Mouse (Mus musculus) thymus, adult 2 months (tissue): ENCODE results near the gene Nsun7. TPM values are rescaled to one million over a fixed set of nuclear protein-coding genes. Genes with fewer than 3 reads are reported as not detected.
A peak's percentile ranks its signal among the peaks of the same experiment; 100 is the strongest.

Source experiments
- DNase-seq: peaks from one replicate; pipeline ENCODE4 v3.0.0; 2021
- H3K27ac ChIP-seq: fragments of 200-500 bp; 2 replicates; pipeline ENCODE4 v1.5.1; 2012; ENCODE audit warnings: low read length, control low read depth; ENCODE audit not compliant: control insufficient read depth, insufficient read depth
- H3K27me3 ChIP-seq: fragments of 200-500 bp; 2 replicates; pipeline ENCODE4 v1.6.1; 2012; ENCODE audit warnings: mild to moderate bottlenecking, low read length, moderate library complexity, mixed read lengths; ENCODE audit not compliant: control insufficient read depth, insufficient read depth
- H3K36me3 ChIP-seq: fragments of 200-500 bp; 2 replicates; pipeline ENCODE4 v1.6.1; 2012; ENCODE audit warnings: mild to moderate bottlenecking, low read length, moderate library complexity; ENCODE audit not compliant: control insufficient read depth, insufficient read depth
- H3K4me1 ChIP-seq: fragments of 200-500 bp; replicated peaks from 2 replicates; pipeline ENCODE4 v1.6.1; 2012; ENCODE audit warnings: low read length; ENCODE audit not compliant: control insufficient read depth, insufficient read depth
- H3K4me3 ChIP-seq: fragments of 200-500 bp; 2 replicates; pipeline ENCODE4 v1.5.1; 2012; ENCODE audit warnings: mild to moderate bottlenecking, low read length, control low read depth, moderate library complexity; ENCODE audit not compliant: control insufficient read depth, insufficient read depth
- CTCF ChIP-seq: fragments of 200-500 bp; IDR thresholded peaks from 2 replicates; pipeline ENCODE4 v1.5.1; 2012; ENCODE audit warnings: mild to moderate bottlenecking, control low read depth, low read length, moderate library complexity, borderline replicate concordance; ENCODE audit not compliant: control insufficient read depth, poor library complexity, insufficient read depth; ENCODE audit errors: extremely low read depth
- POLR2A ChIP-seq: fragments of 200-500 bp; IDR thresholded peaks from 2 replicates; pipeline ENCODE4 v1.6.1; 2012; ENCODE audit warnings: mild to moderate bottlenecking, low read length, control low read depth, moderate library complexity; ENCODE audit not compliant: control insufficient read depth, poor library complexity, insufficient read depth; ENCODE audit errors: extremely low read depth
- WGBS: fragments of 180-500 bp; shearing (Covaris S2); methylation state at CpG from one replicate; pipeline ENCODE4 v1.1.7; 2018; 5-methylcytosine and 5-hydroxymethylcytosine counted together
- polyA plus RNA-seq: library from polyadenylated mRNA; depleted of rRNA; stranded (reverse); fragments of >200 nt; gene quantifications from 2 replicates; pipeline ENCODE4 v1.2.3, GENCODE M21; 2012

The Nsun7 gene
- polyA plus RNA-seq, 1 experiment = 0.31 TPM

DNA sequence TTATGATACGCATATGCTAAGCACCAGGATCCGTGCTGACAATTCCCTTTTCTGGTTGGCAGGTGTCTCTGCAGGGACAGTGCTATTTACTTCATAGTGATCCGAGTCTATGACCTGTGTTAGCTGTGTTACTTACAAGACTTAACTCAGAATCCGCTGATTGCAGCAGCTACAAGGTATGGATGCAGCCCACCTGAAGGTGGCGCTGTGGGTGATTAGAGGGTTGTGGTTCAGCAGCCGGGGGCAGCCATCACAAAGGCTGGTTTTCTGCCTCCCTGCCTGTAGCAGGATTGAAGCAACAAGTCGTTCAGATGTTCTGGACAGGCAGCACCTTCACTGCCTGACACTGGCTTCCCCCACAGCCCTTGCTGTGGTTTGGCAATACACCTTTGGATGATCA is 78.9 kb downstream of the Nsun7 start:
- 41% methylated on average over 7 of the region's 7 CpGs for WGBS
- H3K27ac ChIP-seq = no peak overlapping the region
- peak; percentile 7 for DNase-seq
- no peaks in the 10 kb centered on the region for H3K27me3 ChIP-seq
- no peak overlapping the region for H3K4me3 ChIP-seq
- H3K36me3 ChIP-seq = no peaks in the 10 kb centered on the region
- peaks cover 7% of the 10 kb centered on the region for H3K4me1 ChIP-seq
- no peak for TF ChIP-seq POLR2A
- no peak for TF ChIP-seq CTCF

DNA sequence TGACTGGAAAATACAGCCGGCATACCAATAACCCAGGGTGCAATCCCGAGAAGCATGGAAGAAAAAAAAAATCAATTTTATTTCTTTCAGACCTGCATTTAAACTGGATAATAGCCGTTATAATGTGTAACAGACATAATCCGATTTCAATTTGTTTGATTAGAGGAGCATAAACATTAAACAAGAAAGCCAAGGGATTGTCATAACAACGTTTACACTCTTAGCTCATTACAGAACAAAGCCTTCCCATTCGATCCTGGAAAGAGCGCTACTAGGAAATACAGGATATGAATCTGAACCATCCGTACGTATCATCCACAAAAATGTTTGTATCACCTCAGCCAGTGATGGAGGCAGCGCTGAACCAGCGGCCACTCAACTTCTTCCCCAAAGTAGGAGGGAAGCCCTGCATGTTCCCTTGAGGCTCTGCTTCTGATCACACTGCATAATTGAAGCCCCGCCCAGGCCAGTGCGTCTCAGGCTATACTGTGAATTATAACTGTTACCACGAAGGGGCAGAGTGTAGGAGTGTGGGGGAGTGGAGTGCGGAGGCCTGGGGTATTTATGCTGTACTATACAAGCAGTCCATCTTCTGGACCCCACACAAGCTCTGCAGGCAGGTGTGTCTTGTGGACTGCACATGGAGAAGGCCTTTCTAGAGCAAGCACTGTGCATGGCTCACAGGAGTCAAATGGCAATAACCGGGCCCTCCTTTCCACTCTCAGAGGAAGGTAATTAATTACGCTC is 80.8 kb downstream of the Nsun7 start:
- TF ChIP-seq CTCF (no peak), POLR2A (no peak)
- no peaks in the 10 kb centered on the region for H3K36me3 ChIP-seq
- peaks cover 7% of the 10 kb centered on the region for H3K4me1 ChIP-seq
- no peaks in the 10 kb centered on the region for H3K27me3 ChIP-seq
- no peak overlapping the region for H3K27ac ChIP-seq
- DNase-seq = no peak
- no peak overlapping the region for H3K4me3 ChIP-seq
- WGBS = 96% methylated on average over 17 of the region's 17 CpGs

DNA sequence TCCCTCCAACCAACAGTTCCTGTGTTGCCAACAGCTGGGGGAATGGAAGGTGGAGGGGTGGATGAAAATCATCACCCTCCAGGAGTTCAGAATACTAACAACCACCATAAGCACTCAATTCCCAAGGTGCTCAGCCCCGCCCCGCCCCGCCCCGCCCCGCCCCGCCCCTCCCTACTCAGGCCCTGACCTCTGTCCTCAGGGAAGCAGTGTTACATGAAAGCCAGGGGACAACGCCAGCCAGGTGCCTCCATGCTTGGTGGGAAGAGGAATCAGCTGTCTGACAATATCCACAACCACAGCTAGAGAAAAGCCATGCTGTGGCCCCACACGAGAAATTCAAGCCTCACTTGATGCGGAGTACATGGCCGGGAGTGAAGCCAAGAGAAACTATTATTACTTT is 82.2 kb downstream of the Nsun7 start:
- TF ChIP-seq CTCF (no peak), POLR2A (no peak)
- 91% methylated on average over 10 of the region's 10 CpGs for WGBS
- DNase-seq = no peak
- peaks cover 7% of the 10 kb centered on the region for H3K4me1 ChIP-seq
- H3K36me3 ChIP-seq = no peaks in the 10 kb centered on the region
- no peak overlapping the region for H3K4me3 ChIP-seq
- no peaks in the 10 kb centered on the region for H3K27me3 ChIP-seq
- H3K27ac ChIP-seq = no peak overlapping the region

GRCm38 (mm10) chr5:66342285-66342684 is 82.6 kb downstream of the Nsun7 start:
- DNase-seq = no peak
- Histone ChIP-seq H3K4me3 (no peak overlapping the region), H3K36me3 (no peaks in the 10 kb centered on the region), H3K27me3 (no peaks in the 10 kb centered on the region), H3K27ac (no peak overlapping the region), H3K4me1 (peaks cover 4% of the 10 kb centered on the region)
- 91% methylated on average over 9 of the region's 9 CpGs for WGBS
- TF ChIP-seq CTCF (no peak), POLR2A (no peak)

GRCm38 (mm10) chr5:66344182-66344581 is 84.5 kb downstream of the Nsun7 start:
- Histone ChIP-seq H3K27ac (no peak overlapping the region), H3K4me1 (no peaks in the 10 kb centered on the region), H3K27me3 (no peaks in the 10 kb centered on the region), H3K36me3 (no peaks in the 10 kb centered on the region), H3K4me3 (no peak overlapping the region)
- DNase-seq = no peak
- TF ChIP-seq POLR2A = no peak
- no peak for TF ChIP-seq CTCF
- WGBS = 69% methylated on average over 2 of the region's 2 CpGs

- no peak for DNase-seq
- Histone ChIP-seq H3K4me3 (no peak overlapping the region), H3K36me3 (no peaks in the 10 kb centered on the region), H3K27me3 (no peaks in the 10 kb centered on the region), H3K27ac (no peak overlapping the region), H3K4me1 (no peaks in the 10 kb centered on the region)
- no peak for TF ChIP-seq POLR2A
- no peak for TF ChIP-seq CTCF
- 57% methylated on average over 3 of the region's 3 CpGs for WGBS
Measured at GRCm38 (mm10) chr5:66345140-66345539, 85.4 kb downstream of the Nsun7 start.
